Mouse (Mus musculus) kidney, postnatal 4 days (tissue): ENCODE measurements around the gene Fam227a.
"Not testable (repeated sequence)": the region's sequence is repeated elsewhere in the genome, so short reads cannot be mapped to it uniquely, and the experiment has no call there.

Experiments used
- DNase-seq, 2 experiments: peaks; one replicate each; pipeline ENCODE4 v3.0.0; 2021; ENCODE audit warnings: mixed read lengths in 2 of 2

Gene Fam227a

DNA sequence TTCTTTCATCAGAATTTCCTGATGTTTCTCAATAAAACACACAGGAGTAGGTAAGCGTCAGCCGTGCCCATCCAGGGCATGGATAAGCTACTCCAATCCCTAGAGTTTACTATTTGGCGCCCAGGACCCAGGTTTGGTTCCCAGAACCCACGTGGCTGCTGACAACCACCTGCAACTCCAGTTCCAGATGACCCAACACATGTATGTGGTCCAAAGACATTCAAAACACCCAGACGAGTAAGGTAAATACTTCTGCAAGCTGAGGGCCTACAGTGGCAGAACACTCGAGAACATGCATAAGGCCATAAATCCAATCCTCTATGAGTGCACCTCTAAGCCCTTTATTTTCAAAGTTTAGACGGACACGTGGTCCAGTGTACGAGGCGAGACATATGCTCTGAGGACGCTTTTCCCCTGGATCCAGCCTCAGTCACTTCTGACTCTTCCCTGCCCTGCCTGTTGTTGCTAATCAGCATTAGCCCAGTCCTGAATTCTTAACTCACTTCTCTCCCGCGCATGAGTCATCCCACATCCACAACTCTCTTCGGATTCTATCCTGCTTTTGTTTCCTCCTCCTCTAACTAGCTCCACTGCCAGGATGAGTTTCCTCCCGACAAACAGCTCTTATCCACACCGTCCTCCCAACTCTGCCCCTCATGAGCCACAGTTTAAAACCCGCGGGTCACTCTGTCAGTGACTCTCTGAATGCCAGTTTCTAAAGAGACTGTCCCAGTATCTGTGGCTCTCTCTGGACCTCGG, 25.1 kb upstream of the Fam227a start:
- DNase-seq = no peak

DNA sequence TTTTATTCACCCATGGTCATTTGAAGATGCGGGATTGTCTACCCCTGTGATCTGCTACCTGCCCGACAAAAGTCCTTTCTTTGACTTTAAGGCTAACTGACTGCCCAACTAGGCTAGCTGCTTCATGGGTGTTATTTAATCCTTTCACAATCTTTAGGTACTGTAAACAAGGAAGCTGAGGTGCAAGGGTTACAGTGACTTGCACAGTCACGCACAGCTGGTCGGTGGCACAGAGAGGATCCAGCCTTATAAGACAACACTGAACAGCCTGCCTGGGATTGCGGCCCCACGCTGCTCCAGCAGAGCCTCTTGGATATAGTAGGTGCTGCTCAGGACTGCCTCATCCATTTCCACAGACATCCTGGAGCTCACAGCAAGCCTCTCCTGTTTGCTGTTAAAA, 24.4 kb upstream of the Fam227a start:
- DNase-seq = no peak

DNA sequence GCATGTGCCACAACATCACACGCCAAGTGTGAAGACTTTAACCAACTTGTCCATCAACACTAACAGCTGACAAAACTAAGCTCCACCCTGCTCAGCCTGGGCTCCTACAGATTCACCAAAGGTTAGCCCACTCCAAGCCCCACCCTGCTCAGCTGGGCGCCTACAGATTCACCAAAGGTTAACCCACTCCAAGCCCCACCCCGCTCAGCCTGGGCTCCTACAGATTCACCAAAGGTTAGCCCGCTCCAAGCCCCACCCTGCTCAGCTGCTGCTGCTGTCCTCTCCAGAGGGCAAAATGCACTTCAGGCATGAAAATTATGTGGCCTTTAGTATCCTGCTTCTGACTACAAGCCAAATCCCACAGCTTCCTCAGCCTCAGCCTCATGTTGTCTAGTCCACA, 23.2 kb upstream of the Fam227a start:
- no peak for DNase-seq

DNA sequence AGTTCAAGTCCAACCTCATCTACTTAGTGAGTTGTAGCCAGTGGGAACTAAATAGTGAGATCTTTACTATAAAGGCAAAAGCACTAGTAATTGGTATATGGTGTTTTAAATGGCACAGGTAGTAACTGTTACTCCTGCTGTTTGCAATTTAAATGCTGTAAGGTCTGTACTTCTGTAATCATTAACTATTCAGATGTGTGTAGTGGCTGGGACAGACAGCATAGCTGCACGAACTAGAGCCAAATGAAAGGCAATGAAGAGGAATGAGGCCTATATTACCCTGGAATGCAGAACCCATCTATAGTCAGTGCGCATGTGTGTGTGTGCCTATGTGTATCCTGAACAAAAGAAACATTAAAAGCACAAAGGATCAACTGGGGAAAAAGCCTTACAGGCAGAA, 19.2 kb upstream of the Fam227a start:
- DNase-seq = no peak

DNA sequence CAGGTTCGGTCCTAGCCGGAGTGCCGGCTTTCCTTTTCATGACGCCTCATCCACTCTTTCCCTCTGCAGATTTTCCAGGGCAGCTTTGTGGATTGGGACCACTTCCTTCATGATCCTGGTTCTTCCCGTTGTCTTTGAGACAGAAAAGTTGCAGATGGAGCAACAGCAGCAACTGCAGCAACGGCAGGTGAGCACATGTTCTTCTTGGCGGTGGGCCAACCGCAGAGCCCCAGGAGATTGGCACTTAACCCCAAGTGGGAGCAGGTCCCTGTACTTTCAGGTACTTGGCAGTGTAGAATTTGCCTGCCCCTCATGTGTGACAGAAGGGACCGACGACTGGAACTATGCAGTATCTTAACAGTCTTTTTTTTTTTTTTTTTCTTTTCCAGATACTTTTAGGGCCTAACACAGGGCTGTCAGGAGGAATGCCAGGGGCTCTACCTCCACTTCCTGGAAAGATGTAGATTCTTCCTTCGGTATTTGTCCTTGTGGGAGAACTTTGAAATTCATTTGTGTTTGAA, 13.1 kb upstream of the Fam227a start:
- not testable (repeated sequence) for DNase-seq

DNA sequence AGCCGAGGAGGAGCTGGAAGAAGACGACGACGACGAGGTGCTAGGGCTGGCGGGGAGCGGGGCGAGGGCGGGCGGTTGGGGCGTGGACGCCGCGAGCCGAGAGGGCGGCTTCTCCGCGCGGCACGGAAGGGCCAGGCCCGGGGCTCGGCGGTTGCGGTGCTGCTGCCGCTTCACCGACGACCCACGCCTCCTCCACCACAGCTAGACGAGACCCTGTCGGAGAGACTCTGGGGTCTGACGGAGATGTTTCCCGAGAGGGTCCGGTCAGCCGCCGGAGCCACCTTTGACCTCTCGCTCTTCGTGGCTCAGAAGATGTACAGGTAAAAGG, 12.2 kb upstream of the Fam227a start:
- DNase-seq = no peak

DNA sequence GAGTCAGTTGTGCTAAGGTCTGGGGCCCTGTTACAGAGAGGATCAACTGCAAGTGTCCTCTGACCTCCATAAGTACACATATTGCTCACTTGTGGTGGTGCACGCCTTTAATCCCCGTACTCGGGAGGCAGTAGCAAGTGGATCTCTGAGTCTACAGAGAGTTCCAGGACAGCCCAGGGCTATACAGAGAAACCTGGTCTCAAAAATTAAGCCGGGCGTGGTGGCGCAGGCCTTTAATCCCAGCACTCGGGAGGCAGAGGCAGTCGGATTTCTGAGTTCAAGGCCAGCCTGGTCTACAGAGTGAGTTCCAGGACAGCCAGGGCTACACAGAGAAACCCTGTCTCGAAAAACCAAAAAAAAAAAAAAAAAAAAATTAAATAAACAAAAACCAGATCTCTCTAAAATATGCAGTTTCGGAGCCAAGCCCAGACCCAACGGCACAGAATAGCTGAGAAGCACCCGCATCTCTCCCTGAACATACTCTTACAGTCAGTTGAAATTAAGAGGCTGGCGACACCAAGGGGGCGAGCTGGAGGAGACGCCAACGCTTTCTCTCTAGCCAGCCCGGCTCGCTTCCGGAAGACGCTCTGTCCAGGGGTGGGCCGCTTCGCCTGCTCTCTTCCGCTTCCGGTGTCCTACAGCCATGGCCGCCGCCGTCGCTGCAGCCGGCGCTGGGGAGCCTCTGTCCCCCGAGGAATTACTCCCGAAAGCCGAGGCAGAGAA, 11.7 kb upstream of the Fam227a start, which contains the start of gene Tomm22:
TSS of gene Tomm22 (plus strand) at position 613 of the 723 bp plus-strand sequence.
- DNase-seq = peak; percentile 90 to 94

DNA sequence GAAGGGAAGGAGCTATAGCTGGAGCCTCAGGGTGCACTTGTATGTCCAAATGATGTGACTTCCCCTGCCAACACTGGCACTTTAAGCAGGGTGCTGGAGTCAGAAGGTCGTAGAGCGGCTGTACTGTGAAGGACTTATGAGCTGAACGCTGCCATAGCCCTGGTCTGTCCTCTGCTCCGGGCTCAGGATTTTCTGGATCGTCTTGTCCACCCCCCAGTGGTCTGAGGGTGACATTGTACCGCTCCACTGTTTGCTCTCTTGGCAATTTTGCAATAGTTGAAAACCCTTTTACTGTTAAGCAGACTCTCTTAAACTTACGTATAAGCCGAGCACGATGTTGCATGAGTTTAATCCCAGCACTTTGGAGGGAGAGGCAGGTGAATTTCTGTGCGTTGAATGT, 10.4 kb upstream of the Fam227a start:
- peak; percentile 37 to 54 for DNase-seq

DNA sequence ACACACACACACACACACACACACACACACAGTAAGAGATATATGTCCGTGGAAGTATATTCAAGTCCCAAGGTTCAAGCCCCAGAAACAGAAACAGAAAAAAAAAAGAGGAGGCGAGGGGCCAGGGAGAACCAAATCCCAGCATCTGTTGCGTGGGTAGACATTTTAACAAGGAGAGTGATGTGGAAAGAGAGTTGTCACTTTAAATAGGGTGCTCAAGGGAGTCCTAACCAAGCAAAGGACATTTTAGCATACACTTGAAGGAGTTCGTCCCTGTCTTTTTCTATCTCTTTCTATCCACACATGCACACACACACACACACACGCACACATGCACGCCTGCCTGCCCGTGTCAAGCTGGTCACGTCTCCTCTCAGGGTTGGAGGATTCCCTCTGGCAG, 5.9 kb upstream of the Fam227a start:
- no peak for DNase-seq

DNA sequence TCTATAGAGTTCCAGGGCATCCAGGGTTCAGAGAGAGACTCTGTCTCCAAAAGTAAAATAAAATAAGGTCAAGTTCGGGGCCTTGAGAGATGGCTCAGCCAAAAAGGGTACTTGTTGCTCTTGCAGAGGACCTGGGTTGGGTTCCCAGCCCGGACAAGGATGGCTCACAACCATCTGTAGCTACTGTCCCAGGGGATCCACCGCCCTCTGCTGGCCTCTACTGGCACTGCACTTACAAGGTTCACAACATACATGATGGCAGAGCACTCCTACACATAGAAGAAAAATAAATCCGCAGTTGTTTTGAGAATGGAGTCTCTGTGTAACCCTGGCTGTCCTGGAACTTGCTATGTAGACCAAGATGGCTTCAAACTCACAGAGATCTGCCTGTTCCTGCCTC, 3.1 kb upstream of the Fam227a start:
- peak; percentile 53 to 59 for DNase-seq

DNA sequence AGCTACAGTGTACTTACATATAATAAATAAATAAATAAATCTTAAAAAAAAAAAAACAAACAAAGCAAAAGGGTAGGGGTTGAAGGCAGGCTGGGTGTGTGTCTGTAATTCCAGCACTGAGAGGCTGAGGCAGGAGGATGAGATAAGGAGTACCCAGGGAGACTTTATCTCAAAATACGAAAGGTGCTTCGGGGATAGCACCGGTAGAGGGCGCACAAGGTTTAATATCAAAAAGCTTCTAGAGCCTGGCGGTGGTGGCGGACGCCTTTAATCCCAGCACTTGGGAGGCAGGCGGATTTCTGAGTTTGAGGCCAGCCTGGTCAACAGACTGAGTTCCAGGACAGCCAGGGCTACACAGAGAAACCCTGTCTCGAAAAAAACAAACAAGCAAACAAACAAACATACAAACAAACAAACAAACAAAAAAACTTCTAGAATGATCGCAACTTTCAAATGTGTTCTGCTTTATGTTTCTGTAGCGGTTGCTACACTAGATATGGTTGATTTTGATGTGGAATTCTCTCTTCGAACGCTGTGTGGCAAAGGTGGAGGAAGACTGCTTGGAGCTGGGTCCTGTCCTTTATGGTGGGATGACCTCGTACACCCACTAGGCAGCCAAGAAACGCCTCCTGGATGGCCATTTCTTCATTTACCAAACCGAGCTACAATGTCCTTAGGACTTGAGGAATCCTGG, 772 bp downstream of the Fam227a start:
- peak; percentile 91 to 92 for DNase-seq

DNA sequence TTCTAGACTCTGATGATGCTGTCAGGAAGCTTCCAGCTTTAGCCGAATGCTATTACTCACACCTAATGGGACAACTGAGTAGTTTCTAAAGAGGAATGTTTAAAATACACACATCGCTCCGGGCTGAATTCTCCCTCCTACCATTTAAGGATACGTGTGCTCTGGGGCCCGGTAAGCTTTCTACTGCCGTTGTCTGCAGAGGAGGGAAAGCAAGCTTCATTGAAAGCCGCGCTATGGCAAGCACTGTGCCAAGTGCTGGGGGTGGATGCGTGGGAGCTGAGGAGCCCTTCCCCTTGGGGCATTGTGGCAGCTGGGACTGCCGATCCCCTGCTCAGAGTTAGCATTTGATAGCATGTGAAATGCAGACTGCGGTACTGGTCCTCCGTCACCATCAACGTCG, 2.3 kb downstream of the Fam227a start:
- no peak for DNase-seq

DNA sequence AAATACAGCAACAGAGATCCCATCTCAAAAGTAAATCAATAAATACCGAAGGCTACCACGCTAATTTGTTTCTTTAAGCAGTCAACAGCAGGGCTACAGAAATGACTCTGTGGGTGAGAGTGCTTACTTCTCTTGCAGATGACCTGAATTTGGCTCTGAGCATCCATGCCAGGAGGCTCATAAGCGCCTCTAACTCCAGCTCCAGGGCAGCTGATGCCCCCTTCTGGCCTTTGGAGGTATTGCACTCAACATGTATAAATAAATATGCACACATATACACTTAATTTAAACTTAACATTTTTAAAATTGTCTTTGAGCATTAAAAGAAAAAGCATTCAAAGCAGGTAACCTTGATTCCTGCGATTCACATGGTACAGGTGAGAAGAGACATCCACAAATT, 7.3 kb downstream of the Fam227a start:
- DNase-seq = peak; percentile 22 to 38

DNA sequence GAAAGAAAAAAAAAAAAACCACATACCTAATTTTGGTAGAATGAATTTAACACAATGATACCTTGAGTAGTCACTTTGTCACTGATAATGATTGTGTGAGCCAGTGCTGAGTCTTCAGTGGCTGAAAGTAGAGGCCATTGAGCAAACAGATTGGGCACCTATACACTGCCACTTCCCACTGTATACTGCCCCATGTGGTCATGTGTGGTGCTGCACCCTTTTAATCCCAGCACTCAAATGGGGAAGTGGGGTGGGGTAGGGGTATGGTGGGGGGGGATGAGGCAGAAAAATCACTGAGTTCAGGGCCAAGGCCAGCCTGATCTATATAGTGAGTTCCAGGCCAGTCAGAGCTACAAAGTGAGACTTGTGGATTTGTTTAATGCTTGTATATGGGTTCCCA, 8.2 kb downstream of the Fam227a start:
- peak; percentile 73 to 77 for DNase-seq

DNA sequence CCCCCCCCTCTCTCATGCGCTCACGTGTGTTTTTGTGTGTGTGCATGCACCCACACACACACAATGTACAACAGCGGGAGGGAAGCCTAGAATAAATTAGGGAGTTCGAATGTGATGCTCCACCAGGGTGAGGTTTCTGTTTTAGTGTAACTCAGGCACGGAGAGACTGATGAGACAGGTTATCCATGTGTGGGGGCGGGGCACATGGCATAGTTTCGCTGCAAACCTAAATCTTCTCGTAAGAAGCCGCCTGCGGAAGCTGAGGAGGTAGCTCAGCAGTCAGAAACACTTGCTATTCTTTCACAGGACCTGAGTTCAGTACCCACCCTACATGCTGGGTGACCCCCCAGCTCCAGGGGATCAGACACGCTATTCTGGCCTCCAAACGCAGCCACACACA, 10.6 kb downstream of the Fam227a start:
- DNase-seq = no peak

DNA sequence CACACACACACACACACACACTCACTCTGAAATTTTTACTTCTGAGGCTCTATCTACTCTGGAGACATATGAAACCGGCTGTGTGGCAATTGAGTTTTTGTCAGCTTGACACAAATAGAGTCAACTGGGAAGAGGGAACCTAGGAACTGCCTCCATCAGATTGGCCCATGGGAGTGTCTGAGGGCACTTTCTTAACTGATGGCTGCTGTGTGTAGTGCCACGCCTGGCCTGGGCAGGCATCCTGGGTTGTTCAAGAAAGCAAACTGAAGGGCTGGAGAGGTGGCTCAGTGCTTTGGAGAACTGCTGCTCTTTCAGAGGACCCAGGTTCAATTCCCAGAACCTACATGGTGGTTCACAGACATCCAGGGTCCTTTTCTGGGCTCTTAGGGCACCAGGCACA, 13.3 kb downstream of the Fam227a start:
- DNase-seq = no peak

DNA sequence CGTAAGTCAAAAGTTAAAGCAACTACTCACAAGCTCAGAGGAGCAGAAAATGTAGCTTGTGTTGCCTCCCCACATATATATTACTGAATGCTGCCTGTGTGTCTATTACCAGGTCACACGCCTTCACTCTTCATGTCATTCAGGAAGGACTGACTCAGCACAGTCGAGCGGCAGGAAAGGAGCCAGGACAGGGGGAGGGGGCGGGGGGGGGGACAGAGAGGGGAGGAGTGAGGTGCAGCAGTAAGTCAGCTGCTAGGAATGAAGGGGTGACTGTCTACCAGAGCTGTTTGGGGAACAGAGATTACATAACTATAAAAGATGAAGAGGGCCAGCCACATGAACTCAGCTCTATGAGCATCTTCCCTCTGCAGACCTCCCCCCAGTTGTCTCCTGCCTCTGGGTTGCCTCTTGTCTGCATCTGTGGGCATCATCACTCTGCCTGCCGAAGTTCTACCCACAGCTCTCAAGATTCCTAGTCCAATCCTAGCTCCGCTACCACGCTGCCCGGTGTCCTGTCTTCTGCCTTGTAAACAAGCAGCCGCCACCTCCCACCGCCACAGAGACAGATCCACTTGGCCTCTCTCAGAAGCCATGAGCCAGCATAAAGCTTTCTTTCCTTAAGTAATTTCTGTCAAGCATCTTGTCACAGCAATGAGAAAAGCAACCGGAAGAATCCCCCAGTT, 17.5 kb downstream of the Fam227a start:
- DNase-seq = no peak

DNA sequence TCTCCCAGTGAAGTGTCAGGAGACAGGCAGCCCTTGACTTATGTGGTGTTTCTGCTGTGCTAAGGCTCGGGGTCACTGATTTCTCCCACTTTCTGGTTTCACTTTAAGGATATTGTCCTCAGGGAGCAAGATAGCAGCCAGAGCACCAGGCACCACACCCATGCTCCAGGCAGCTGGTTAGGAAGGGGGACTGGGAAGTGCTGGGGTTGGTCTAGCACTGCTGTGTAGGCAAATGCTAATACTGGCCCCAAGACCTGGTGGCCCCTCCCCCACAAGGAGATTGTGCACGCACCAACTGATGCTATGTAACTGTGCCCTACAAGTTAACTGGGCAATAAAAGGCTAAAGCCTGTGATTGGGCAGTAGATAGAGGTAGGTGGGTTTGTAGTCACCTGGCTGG, 28.3 kb downstream of the Fam227a start:
- DNase-seq = no peak

DNA sequence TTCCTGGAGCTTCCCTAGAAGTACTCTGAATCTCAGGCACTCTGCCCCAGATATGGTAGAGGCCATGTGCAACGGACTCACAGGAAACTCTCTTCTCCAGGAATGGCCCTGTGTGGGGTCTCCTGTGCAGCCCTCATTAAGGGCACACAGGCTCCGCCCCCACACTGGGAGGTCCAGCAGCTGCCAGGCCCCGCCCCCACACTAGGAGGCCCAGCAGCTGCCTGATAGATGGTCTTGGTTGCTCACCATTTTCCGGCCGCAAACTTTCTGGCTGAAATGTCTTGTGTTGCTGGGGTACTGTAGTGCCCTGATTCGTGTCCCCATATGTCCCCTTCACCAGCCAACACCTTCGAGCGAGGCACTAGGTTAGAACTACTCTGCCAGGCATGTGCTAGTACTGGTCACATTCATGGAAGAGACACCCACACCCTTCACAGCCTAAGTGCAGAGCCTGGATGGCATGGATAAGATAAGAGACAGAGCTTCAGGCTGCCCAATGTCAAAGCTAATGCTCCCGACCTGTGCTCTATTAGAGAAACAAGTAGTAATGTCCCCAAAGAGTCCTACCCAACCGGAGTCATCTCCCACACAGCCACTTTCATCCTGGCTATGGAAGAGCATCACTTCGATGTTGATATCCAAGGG, 38.9 kb downstream of the Fam227a start:
- peak; percentile 28 to 44 for DNase-seq

DNA sequence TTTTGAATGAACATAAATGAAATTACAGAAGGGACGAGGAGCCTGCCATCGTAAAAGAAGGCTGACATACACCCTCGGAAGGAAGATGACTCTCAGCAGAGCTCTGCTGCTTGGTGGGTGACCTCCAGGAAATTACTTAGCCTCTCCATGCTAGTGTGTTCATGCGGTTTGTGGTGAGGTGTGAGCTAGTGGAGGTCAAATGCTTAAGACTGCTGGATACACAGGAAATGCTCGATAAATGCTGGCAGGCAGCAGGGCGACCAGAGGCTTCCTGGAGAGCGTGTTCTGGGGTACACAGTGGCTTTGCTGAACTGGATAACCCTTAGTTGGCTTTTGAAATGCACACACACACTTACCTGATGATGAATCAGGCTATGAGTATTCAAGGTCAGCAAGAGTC, 40.3 kb downstream of the Fam227a start:
- DNase-seq = no peak

DNA sequence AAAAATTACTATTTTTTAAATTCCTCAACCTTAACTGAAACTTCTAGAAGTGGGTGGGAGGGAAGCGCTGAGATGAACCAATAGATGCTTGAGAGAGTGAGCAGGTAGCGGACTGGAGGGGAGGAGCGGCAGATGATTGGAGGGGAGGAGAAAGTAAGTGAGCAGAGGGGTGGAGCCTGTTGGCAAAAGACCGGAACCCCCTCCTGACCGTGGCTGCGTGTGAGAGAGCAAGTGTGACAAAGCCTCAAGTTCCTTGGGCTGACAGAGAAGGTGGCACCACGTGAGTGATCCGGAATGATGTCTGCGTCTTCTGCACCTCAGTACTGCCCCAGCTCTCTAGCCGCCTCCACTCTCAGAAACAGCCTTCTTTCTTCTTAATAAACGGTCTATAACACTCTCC, 41.6 kb downstream of the Fam227a start:
- DNase-seq = no peak

DNA sequence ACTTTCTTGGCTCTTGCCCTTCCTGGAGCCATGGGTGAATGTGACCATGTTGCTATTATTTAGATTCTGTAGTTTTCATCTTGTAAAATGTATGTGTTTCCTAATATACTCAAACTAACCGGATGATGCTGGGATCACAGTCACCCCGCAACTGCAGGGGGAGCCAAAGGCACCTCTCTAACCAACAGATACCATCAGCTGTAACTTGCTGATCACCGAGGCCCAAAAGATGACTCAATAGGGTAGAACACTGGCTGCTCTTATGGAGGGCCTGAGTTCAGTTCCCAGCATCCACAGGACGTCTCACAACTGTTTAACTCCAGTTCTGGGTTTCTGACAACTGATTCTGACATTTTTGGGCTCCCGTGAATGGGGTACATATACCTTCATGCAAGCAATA, 42.0 kb downstream of the Fam227a start:
- DNase-seq = no peak

DNA sequence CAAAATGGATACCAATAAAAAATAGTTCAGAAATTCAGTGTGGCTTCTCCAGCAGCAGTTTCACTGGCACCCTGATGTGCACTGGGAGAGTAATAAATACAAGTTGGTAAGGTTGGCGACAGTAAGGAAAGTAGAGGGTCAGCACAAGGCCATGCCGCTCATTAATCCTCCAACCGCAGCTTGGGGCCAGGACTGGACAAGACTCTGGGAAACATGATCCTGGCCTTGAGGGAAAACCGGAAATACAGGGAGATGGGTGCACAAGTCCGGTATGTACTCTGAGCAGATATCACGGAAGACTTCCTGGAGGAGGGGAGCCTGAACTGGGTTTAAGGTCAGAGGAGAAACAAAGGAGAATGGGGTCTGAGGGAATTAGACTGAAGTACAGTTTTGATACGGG, 43.3 kb downstream of the Fam227a start:
- DNase-seq = no peak
